Mouse (Mus musculus): ENCODE data around the gene Adap1. TPM values are rescaled to one million over a fixed set of nuclear protein-coding genes. Genes with fewer than 3 reads are reported as not detected.

Gene Adap1
- polyA plus RNA-seq, 1 experiment from 2014 or later: 1.4 TPM

DNA sequence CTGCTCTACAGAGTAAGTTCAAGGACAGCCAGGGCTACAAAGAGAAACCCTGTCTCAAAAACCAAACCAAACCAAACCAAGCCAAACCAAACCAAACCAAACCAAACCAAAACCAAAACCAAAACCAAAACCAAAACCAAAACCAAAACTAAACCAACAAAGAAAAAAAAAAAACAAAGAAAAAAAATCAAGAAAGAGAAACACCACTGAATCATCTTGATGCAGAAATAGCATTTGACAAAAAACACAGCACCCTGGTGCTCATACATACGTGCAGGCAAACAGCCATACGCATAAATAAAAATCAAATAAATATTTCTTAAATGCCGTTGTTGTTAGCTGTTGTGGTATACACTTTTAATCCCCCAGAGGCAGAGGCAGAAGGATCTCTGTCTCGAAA, 14.9 kb downstream of the Adap1 start:
- 76% methylated on average over 4 of the region's 4 CpGs for WGBS (ENCODE audit: insufficient replicate concordance)
- H3K27me3 ChIP-seq (ENCODE audit: control insufficient read depth, insufficient read depth, low read length): no peaks in the 10 kb centered on the region
- H3K4me3 ChIP-seq (ENCODE audit: low read depth, low read length): no peak overlapping the region
- H3K9me3 ChIP-seq (replicated peaks; ENCODE audit: control insufficient read depth, low read length): no peaks in the 10 kb centered on the region
- H3K9ac ChIP-seq (ENCODE audit: low read depth, low read length): no peak overlapping the region
- no peak overlapping the region for H3K27ac ChIP-seq (ENCODE audit: low read depth, low read length)
- H3K4me2 ChIP-seq: no peak overlapping the region
- H3K36me3 ChIP-seq (ENCODE audit: control insufficient read depth, insufficient read depth, low read length): no peaks in the 10 kb centered on the region
- ATAC-seq (replicated peaks; ENCODE audit: insufficient number of reproducible peaks, low FRiP score, low TSS enrichment): no peak
- H3K4me1 ChIP-seq (ENCODE audit: control insufficient read depth, insufficient read depth, low read length): no peaks in the 10 kb centered on the region

DNA sequence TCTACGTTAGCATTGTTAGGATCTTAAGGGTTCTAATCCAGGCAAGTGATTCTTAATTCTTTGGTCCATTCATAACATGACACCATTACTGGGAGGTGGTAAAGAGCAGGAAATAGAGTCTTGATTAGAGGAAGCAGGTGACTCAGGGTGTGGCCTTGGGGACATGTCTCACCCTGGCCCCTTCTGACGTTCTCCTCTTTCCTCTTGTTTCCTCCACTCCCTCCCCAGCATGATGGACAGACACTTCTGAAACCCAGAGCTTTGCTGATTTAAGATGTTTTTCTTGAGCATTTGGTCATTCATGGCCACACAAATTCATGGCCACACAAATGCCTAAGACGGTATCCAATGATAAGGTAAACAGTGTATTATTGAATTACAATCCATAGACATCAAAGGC, 15.5 kb downstream of the Adap1 start:
- H3K4me3 ChIP-seq (ENCODE audit: low read depth, low read length): no peak overlapping the region
- no peak overlapping the region for H3K4me2 ChIP-seq

DNA sequence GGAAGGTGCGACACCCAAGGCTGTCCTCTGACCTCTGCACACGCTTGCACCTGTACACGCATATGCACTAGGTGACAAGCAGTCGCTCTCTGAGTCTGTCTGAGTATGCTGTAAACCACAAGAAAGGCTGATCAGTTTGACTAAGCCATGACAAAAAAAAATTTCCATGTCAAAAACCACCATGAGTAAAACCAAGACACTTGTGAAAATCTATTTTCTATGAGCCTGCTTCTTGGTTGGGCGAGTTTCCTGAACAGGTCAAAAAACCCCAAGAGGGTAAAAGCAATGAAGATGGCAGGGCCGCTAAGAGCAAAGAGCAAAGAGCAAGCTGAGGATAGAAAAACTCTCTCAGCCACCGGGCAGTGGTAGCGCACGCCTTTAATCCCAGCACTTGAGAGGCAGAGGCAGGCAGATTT, 21.8 kb downstream of the Adap1 start:
- no peak for ATAC-seq (replicated peaks; ENCODE audit: insufficient number of reproducible peaks, low FRiP score, low TSS enrichment)
- Histone ChIP-seq H3K27me3 (ENCODE audit: control insufficient read depth, insufficient read depth, low read length) (no peaks in the 10 kb centered on the region), H3K4me2 (no peak overlapping the region), H3K9me3 (replicated peaks; ENCODE audit: control insufficient read depth, low read length) (no peaks in the 10 kb centered on the region), H3K27ac (ENCODE audit: low read depth, low read length) (no peak overlapping the region), H3K4me3 (ENCODE audit: low read depth, low read length) (no peak overlapping the region), H3K36me3 (ENCODE audit: control insufficient read depth, insufficient read depth, low read length) (no peaks in the 10 kb centered on the region), H3K4me1 (ENCODE audit: control insufficient read depth, insufficient read depth, low read length) (no peaks in the 10 kb centered on the region), H3K9ac (ENCODE audit: low read depth, low read length) (no peak overlapping the region)
- WGBS (ENCODE audit: insufficient replicate concordance): 84% methylated on average over 9 of the region's 9 CpGs

More for the DNA sequence above, 15.5 kb downstream of the Adap1 start:
- ATAC-seq (replicated peaks; ENCODE audit: insufficient number of reproducible peaks, low FRiP score, low TSS enrichment): no peak
- Histone ChIP-seq H3K27me3 (ENCODE audit: control insufficient read depth, insufficient read depth, low read length) (no peaks in the 10 kb centered on the region), H3K4me1 (ENCODE audit: control insufficient read depth, insufficient read depth, low read length) (no peaks in the 10 kb centered on the region), H3K27ac (ENCODE audit: low read depth, low read length) (no peak overlapping the region), H3K9ac (ENCODE audit: low read depth, low read length) (no peak overlapping the region), H3K9me3 (replicated peaks; ENCODE audit: control insufficient read depth, low read length) (no peaks in the 10 kb centered on the region), H3K36me3 (ENCODE audit: control insufficient read depth, insufficient read depth, low read length) (no peaks in the 10 kb centered on the region)
- 76% methylated on average over 3 of the region's 3 CpGs for WGBS (ENCODE audit: insufficient replicate concordance)

DNA sequence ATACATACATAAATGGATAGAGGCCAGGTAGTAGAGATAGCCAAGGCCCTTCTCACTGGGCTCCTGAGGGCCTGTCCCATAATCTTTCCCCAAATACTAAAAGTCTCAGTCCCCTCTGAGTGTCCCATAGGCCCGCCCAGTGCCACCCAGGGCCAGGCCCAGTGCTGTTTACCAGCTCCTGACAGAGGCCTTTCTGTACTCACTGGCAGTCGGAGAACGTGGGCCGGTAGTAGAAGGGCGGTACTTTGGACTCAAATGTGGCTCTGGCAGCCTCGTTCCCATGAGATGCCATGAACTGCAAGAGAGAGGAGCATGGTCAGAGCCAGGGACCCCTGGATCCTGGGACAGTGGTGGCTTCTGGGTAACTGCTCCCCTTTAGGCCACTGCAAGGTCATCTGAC, 23.3 kb downstream of the Adap1 start:
- H3K4me3 ChIP-seq (ENCODE audit: low read depth, low read length): no peak overlapping the region
- H3K4me1 ChIP-seq (ENCODE audit: control insufficient read depth, insufficient read depth, low read length): no peaks in the 10 kb centered on the region
- no peak overlapping the region for H3K27ac ChIP-seq (ENCODE audit: low read depth, low read length)
- H3K4me2 ChIP-seq: no peak overlapping the region
- H3K36me3 ChIP-seq (ENCODE audit: control insufficient read depth, insufficient read depth, low read length): no peaks in the 10 kb centered on the region
- WGBS (ENCODE audit: insufficient replicate concordance): 81% methylated on average over 6 of the region's 6 CpGs
- H3K27me3 ChIP-seq (ENCODE audit: control insufficient read depth, insufficient read depth, low read length): no peaks in the 10 kb centered on the region
- no peaks in the 10 kb centered on the region for H3K9me3 ChIP-seq (replicated peaks; ENCODE audit: control insufficient read depth, low read length)
- ATAC-seq (replicated peaks; ENCODE audit: insufficient number of reproducible peaks, low FRiP score, low TSS enrichment): no peak
- no peak overlapping the region for H3K9ac ChIP-seq (ENCODE audit: low read depth, low read length)

DNA sequence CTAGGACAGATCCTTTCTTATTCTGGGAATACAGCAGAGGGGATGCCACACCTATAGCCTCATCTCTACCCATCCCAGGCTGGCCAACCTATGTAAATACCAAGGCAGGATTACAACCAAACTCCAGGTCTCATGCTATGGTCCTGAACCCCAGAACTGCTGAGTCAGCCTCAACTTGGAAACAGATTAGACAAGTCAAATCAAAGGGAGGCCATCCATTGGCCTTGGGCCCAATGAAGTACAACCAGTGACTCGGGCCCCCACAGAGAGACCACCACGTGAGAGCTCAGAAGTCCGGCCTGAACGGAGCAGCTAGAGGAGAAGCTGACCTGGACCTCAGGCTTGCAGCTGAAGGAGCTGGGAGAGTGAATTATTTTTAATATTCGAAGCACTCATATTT, 27.7 kb downstream of the Adap1 start:
- 71% methylated on average over 5 of the region's 5 CpGs for whole genome bisulfite sequencing (ENCODE audit: insufficient replicate concordance)
- H3K4me2 ChIP-seq: no peak overlapping the region
- H3K36me3 ChIP-seq (ENCODE audit: control insufficient read depth, insufficient read depth, low read length): no peaks in the 10 kb centered on the region
- H3K27ac ChIP-seq (ENCODE audit: low read depth, low read length): no peak overlapping the region
- no peaks in the 10 kb centered on the region for H3K4me1 ChIP-seq (ENCODE audit: control insufficient read depth, insufficient read depth, low read length)
- H3K4me3 ChIP-seq (ENCODE audit: low read depth, low read length): no peak overlapping the region
- H3K9me3 ChIP-seq (replicated peaks; ENCODE audit: control insufficient read depth, low read length): no peaks in the 10 kb centered on the region
- no peak for ATAC-seq (replicated peaks; ENCODE audit: insufficient number of reproducible peaks, low FRiP score, low TSS enrichment)
- no peaks in the 10 kb centered on the region for H3K27me3 ChIP-seq (ENCODE audit: control insufficient read depth, insufficient read depth, low read length)
- no peak overlapping the region for H3K9ac ChIP-seq (ENCODE audit: low read depth, low read length)

DNA sequence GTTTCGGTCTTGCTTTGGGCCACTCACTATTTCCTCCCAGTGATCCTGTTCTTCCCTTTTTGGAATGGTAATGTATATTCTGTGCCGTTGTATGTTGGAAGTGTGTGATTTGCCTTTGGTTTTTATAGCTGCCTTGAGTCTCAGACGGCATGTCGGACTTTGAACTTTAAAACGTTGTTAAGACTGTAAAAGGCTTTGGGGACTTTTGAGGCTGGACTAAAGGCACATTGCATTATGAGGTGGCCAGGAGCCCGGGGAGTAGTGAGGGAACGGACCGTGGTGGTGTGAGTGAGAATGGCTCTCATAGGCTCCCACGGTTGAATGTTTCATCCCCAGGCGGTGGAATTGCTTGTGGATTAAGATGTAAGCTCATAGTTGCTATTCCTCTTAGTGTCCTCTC, 28.3 kb downstream of the Adap1 start:
- Histone ChIP-seq H3K4me1 (ENCODE audit: control insufficient read depth, insufficient read depth, low read length) (no peaks in the 10 kb centered on the region), H3K9ac (ENCODE audit: low read depth, low read length) (no peak overlapping the region), H3K27me3 (ENCODE audit: control insufficient read depth, insufficient read depth, low read length) (no peaks in the 10 kb centered on the region), H3K4me3 (ENCODE audit: low read depth, low read length) (no peak overlapping the region), H3K4me2 (no peak overlapping the region), H3K27ac (ENCODE audit: low read depth, low read length) (no peak overlapping the region), H3K36me3 (ENCODE audit: control insufficient read depth, insufficient read depth, low read length) (no peaks in the 10 kb centered on the region), H3K9me3 (replicated peaks; ENCODE audit: control insufficient read depth, low read length) (no peaks in the 10 kb centered on the region)
- 85% methylated on average over 10 of the region's 10 CpGs for WGBS (ENCODE audit: insufficient replicate concordance)
- ATAC-seq (replicated peaks; ENCODE audit: insufficient number of reproducible peaks, low FRiP score, low TSS enrichment): no peak

DNA sequence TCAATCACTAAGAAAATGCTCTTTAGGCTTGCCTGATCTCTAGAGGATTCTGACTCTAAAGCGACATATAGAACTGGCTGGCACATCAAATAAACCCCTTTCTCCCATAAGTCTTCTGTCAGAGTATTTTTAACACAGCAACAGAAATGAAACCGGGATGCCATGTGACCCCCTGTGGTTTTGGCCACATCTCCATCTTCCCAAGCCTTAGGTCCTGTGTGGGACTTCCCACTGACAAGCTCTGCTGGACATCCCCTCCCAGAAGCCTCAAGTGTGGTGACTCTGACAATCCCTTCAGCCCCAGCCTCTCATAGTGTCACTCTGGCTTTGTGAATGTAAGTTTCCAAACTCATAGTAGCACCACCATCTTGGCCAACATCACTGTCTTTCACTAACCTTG, 31.3 kb downstream of the Adap1 start:
- no peak overlapping the region for H3K9ac ChIP-seq (ENCODE audit: low read depth, low read length)
- H3K36me3 ChIP-seq (ENCODE audit: control insufficient read depth, insufficient read depth, low read length): no peaks in the 10 kb centered on the region
- H3K27me3 ChIP-seq (ENCODE audit: control insufficient read depth, insufficient read depth, low read length): no peaks in the 10 kb centered on the region
- WGBS (ENCODE audit: insufficient replicate concordance): 61% methylated on average over 2 of the region's 2 CpGs
- H3K4me3 ChIP-seq (ENCODE audit: low read depth, low read length): no peak overlapping the region
- no peak overlapping the region for H3K27ac ChIP-seq (ENCODE audit: low read depth, low read length)
- H3K9me3 ChIP-seq (replicated peaks; ENCODE audit: control insufficient read depth, low read length): no peaks in the 10 kb centered on the region
- no peak overlapping the region for H3K4me2 ChIP-seq
- no peak for ATAC-seq (replicated peaks; ENCODE audit: insufficient number of reproducible peaks, low FRiP score, low TSS enrichment)
- H3K4me1 ChIP-seq (ENCODE audit: control insufficient read depth, insufficient read depth, low read length): no peaks in the 10 kb centered on the region

DNA sequence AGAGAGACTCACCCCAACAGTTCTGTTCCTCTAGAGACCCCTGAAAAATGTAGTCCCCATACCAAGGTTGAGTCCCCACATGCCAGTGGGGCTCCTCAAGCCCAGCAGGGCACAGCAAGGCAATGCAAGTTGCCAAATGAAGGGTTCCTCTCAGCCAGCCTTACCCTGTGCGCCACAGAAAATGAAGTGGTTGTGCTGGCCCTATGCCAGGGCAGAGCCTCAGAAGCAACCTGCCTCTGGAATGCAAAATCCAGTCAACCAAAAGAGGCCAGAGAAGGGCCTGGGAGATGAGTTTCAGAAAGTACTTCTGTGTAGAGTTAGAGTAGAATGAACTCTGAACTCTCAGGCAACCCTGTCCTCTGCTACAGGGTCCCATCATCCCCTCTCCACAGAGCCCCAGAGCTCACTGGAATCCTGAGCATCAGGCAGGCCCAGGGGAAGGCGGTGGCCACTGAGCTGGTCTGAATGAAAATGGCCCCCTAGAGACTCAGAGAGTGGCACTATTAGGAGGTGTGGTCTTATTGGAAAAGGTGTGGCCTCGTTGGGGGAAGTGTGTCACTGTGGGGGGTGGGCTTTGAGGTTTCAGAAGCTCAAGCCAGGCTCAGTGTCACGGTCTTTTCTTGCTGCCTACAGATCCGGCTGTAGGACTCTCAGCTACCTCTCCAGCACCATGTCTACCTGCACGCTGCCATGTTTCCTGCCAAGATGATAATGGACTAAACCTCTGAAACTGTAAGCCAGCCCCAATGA, 33.4 kb downstream of the Adap1 start:
- H3K4me1 ChIP-seq (ENCODE audit: control insufficient read depth, insufficient read depth, low read length): no peaks in the 10 kb centered on the region
- H3K4me2 ChIP-seq: no peak overlapping the region
- no peaks in the 10 kb centered on the region for H3K9me3 ChIP-seq (replicated peaks; ENCODE audit: control insufficient read depth, low read length)
- H3K27ac ChIP-seq (ENCODE audit: low read depth, low read length): no peak overlapping the region
- no peak for ATAC-seq (replicated peaks; ENCODE audit: insufficient number of reproducible peaks, low FRiP score, low TSS enrichment)
- H3K27me3 ChIP-seq (ENCODE audit: control insufficient read depth, insufficient read depth, low read length): no peaks in the 10 kb centered on the region
- no peaks in the 10 kb centered on the region for H3K36me3 ChIP-seq (ENCODE audit: control insufficient read depth, insufficient read depth, low read length)
- H3K4me3 ChIP-seq (ENCODE audit: low read depth, low read length): no peak overlapping the region
- H3K9ac ChIP-seq (ENCODE audit: low read depth, low read length): no peak overlapping the region
- 64% methylated on average over 6 of the region's 6 CpGs for WGBS (ENCODE audit: insufficient replicate concordance)
